Mouse (Mus musculus) heart, postnatal 0 days (tissue): ENCODE data around the gene Wwox.

Source experiments
- CTCF ChIP-seq: IDR thresholded peaks from 2 replicates; pipeline ENCODE4 v1.5.1; 2016; ENCODE audit warnings: antibody characterized with exemption, control low read depth, low read depth
- EP300 ChIP-seq: IDR thresholded peaks from 2 replicates; pipeline ENCODE4 v1.6.1; 2016; ENCODE audit warnings: antibody characterized with exemption, low read depth

GRCm38 (mm10) chr8:115110423-115110822 lies 671.0 kb downstream of the Wwox start:
- TF ChIP-seq CTCF = no peak
- TF ChIP-seq EP300 = no peak
